Mouse (Mus musculus): ENCODE results near the gene Fxyd4. TPM values are rescaled to one million over a fixed set of nuclear protein-coding genes. Genes with fewer than 3 reads are reported as not detected.

Fxyd4 gene
- total and polyA plus RNA-seq, 2 experiments = 0.18 TPM; not detected in 1

DNA sequence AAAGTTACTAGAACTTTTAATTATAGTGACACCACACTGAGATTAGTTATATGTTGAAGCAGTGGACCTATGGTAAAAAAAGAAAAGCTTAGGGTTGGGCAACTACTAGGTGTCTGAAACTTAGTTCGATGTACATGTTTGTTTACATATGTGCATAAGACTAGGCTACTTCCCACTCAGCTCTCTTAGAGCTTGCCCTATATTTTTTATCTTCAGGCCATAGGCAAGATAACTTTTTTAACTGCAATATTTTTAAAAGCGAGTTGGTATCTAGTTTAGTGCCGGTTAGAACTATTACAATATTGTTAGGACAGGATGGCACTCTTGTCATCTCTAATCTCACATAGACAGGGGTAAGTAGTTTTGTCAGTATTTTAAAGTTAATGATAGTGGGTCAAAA lies 15.5 kb downstream of the Fxyd4 start:
- Histone ChIP-seq H3K36me3 (ENCODE audit: control insufficient read depth, insufficient read depth, low read length) (peaks cover 50% of the 10 kb centered on the region), H3K27ac (replicated peaks; ENCODE audit: insufficient read depth, low read depth, low read length) (no peak overlapping the region), H3K4me1 (ENCODE audit: control insufficient read depth, insufficient read depth, low read length) (peaks cover 10% of the 10 kb centered on the region), H3K9ac (ENCODE audit: low read depth, low read length) (no peak overlapping the region), H3K4me3 (ENCODE audit: insufficient read depth, low read depth, low read length) (no peak overlapping the region), H3K79me2 (ENCODE audit: control insufficient read depth, insufficient read depth, low read length) (peaks cover 14% of the 10 kb centered on the region; the same call in 1 of the 2 replicates), H3K27me3 (ENCODE audit: control insufficient read depth, insufficient read depth, low read length) (no peaks in the 10 kb centered on the region)
- DNase-seq (ENCODE audit: extremely low read depth, low read depth, low spot score) = no peak
- no peak for TF ChIP-seq POLR2A (IDR thresholded peaks at IDR 0.05; ENCODE audit: extremely low read depth, insufficient read depth, low read length)
- no peak for TF ChIP-seq CTCF (IDR thresholded peaks at IDR 0.05; ENCODE audit: low read depth, low read length)
- 63% methylated on average over 3 of the region's 3 CpGs for WGBS

DNA sequence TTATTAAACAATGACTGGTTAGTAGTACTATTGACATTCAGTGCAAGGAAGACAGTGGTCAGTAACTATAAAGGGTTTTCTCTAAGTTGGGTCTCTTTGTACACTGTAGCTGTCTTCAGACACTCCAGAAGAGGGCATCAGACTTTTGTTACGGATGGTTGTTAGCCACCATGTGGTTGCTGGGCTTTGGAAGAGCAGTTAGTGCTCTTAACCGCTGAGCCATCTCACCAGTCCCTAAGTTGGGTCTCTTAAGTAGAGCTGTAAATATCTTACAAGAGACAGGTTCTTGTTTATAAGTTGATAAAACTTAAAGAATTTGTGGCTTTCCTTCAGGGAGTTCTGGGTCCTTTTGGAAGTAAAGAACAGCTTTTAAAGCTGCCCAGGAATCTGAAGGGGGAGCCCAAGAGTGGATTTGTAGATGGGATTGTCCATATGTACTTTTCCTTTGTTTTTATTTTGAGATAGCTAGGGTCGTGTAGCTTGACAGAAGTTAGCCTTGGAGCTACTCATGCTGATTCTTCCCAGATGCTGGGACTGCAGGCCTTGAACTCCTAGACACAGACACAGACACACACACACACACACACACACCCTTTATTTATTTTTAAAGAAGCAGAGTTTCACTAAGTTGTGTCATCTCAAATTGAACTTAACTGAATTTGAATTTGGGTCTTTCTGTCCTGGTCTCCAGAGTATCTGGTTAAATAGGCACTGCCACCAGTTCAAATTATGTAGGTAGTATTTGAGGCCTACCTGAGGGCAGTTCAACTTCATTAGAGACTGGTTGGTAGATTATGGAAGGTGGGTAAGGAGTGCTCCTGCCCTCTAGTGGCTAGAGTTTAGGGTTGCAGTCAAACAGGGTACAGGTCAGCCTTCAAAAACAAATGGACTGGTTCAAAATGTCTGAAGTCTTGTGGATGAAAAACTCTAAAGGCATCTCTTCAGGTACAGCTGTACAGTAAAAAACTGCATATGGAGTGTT lies 16.5 kb downstream of the Fxyd4 start:
- Histone ChIP-seq H3K27ac (replicated peaks; ENCODE audit: insufficient read depth, low read depth, low read length) (no peak overlapping the region), H3K36me3 (ENCODE audit: control insufficient read depth, insufficient read depth, low read length) (peaks cover 40% of the 10 kb centered on the region), H3K27me3 (ENCODE audit: control insufficient read depth, insufficient read depth, low read length) (no peaks in the 10 kb centered on the region), H3K9ac (ENCODE audit: low read depth, low read length) (0 out of 2 replicates have a peak overlapping the region, but pooled peaks have one; percentile 19), H3K4me3 (ENCODE audit: insufficient read depth, low read depth, low read length) (no peak overlapping the region), H3K79me2 (ENCODE audit: control insufficient read depth, insufficient read depth, low read length) (peaks cover 14% of the 10 kb centered on the region; the same call in 1 of the 2 replicates), H3K4me1 (ENCODE audit: control insufficient read depth, insufficient read depth, low read length) (peaks cover 10% of the 10 kb centered on the region)
- 32% methylated on average over 3 of the region's 3 CpGs for WGBS
- DNase-seq (ENCODE audit: extremely low read depth, low read depth, low spot score) = peak; percentile 67
- TF ChIP-seq POLR2A (IDR thresholded peaks at IDR 0.05; ENCODE audit: extremely low read depth, insufficient read depth, low read length) (no peak), CTCF (IDR thresholded peaks at IDR 0.05; ENCODE audit: low read depth, low read length) (peak; percentile 42; the same call in 1 of the 2 replicates)

DNA sequence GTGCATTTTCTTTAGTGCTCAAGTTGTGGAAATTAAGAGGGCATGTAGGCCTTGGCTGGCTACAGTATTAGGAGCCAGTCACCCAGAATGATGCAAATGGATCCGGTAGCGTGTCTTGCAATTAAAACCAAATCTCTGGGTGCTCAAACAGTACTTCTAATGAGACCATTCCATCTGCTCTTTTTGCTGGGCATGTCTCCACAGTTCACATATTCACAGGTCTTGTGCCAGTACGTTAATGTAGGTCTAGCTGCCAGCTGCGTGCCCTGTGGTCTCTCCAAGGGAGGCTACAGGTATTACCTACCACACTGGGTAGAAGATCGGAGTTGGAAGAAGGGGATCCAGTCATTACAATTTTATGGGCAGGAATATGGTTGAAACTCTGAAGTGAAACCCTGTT lies 19.4 kb downstream of the Fxyd4 start:
- H3K79me2 ChIP-seq (ENCODE audit: control insufficient read depth, insufficient read depth, low read length) = peaks cover 21% of the 10 kb centered on the region
- TF ChIP-seq CTCF (IDR thresholded peaks at IDR 0.05; ENCODE audit: low read depth, low read length) = no peak
- no peak for TF ChIP-seq POLR2A (IDR thresholded peaks at IDR 0.05; ENCODE audit: extremely low read depth, insufficient read depth, low read length)
- H3K27me3 ChIP-seq (ENCODE audit: control insufficient read depth, insufficient read depth, low read length) = no peaks in the 10 kb centered on the region
- DNase-seq (ENCODE audit: extremely low read depth, low read depth, low spot score) = no peak
- H3K36me3 ChIP-seq (ENCODE audit: control insufficient read depth, insufficient read depth, low read length) = peaks cover 31% of the 10 kb centered on the region
- WGBS = 4% methylated on average over 5 of the region's 5 CpGs
- H3K27ac ChIP-seq (replicated peaks; ENCODE audit: insufficient read depth, low read depth, low read length) = no peak overlapping the region; the same call in 1 of the 2 replicates
- peaks cover 16% of the 10 kb centered on the region for H3K4me1 ChIP-seq (ENCODE audit: control insufficient read depth, insufficient read depth, low read length)
- peak overlapping the region; percentile 68 for H3K4me3 ChIP-seq (ENCODE audit: insufficient read depth, low read depth, low read length)
- H3K9ac ChIP-seq (ENCODE audit: low read depth, low read length) = peak overlapping the region; percentile 76

DNA sequence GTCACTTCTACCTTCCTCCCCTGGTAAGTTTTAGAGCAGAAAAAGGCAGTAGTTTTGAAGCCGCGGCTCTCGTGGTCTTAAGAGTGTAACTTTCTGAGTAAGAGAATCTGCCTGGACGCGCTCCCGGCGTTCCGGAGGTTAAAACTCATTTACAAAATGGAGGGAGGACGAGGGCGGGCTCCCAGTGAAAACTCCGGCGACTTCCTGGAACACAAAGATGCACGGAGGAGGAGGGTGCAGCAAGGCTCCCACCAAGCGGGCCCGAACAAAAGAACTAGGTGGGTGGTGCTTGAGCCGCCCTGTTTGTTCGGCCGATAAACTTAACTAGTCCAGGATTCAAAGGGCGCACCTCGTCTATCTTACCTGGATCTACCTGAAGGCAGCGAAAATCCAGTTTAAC lies 19.9 kb downstream of the Fxyd4 start:
- Histone ChIP-seq H3K79me2 (ENCODE audit: control insufficient read depth, insufficient read depth, low read length) (peaks cover 21% of the 10 kb centered on the region), H3K4me3 (ENCODE audit: insufficient read depth, low read depth, low read length) (peak overlapping the region; percentile 68), H3K27me3 (ENCODE audit: control insufficient read depth, insufficient read depth, low read length) (no peaks in the 10 kb centered on the region), H3K36me3 (ENCODE audit: control insufficient read depth, insufficient read depth, low read length) (peaks cover 28% of the 10 kb centered on the region), H3K4me1 (ENCODE audit: control insufficient read depth, insufficient read depth, low read length) (peaks cover 16% of the 10 kb centered on the region), H3K9ac (ENCODE audit: low read depth, low read length) (peak overlapping the region; percentile 76), H3K27ac (replicated peaks; ENCODE audit: insufficient read depth, low read depth, low read length) (peak overlapping the region; percentile 84)
- no peak for TF ChIP-seq CTCF (IDR thresholded peaks at IDR 0.05; ENCODE audit: low read depth, low read length)
- TF ChIP-seq POLR2A (IDR thresholded peaks at IDR 0.05; ENCODE audit: extremely low read depth, insufficient read depth, low read length) = no peak
- peak; percentile 58 for DNase-seq (ENCODE audit: extremely low read depth, low read depth, low spot score)
- under 1% methylated on average over 21 of the region's 21 CpGs for WGBS

DNA sequence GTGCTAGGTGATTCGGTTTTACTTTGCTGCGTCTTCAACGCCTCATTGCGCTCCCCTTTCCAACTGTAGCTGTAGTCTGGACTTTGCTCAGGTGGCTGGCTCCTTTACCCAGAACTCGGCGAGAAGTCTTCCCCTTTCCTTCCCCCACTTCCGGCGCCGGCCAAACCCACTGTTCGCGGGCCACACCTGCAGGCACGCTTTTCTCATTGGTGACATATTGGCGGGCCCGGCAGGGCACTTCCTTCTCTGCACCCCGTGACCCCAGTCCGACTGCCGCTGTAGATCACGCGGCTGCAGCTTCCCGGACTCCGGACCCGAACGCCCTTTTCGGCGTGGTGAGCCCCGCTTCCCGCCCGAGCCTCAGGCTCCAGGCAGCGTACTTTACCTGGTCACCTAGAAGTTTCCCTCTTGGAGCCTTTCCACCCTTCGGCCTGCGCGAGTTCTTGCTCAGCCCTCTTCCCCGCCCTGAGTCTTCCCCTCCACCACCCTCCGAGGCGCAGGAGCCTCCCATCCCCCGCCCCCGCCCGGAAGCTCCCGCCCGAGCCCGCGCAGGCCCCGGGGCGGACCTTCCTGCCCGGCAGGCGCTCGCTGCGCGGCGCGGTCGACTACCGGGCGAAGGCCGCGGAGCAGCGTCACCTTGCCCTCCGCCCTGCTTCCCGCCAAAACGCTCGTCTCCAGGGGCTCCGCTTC lies 20.6 kb downstream of the Fxyd4 start:
- peaks cover 16% of the 10 kb centered on the region for H3K4me1 ChIP-seq (ENCODE audit: control insufficient read depth, insufficient read depth, low read length)

More for the DNA sequence above, 20.6 kb downstream of the Fxyd4 start:
- Histone ChIP-seq H3K4me3 (ENCODE audit: insufficient read depth, low read depth, low read length) (peak overlapping the region; percentile 68), H3K9ac (ENCODE audit: low read depth, low read length) (peak overlapping the region; percentile 76), H3K36me3 (ENCODE audit: control insufficient read depth, insufficient read depth, low read length) (peaks cover 22% of the 10 kb centered on the region), H3K27ac (replicated peaks; ENCODE audit: insufficient read depth, low read depth, low read length) (peak overlapping the region; percentile 89), H3K27me3 (ENCODE audit: control insufficient read depth, insufficient read depth, low read length) (no peaks in the 10 kb centered on the region), H3K79me2 (ENCODE audit: control insufficient read depth, insufficient read depth, low read length) (peaks cover 21% of the 10 kb centered on the region)
- under 1% methylated on average over 62 of the region's 62 CpGs for WGBS
- TF ChIP-seq POLR2A (IDR thresholded peaks at IDR 0.05; ENCODE audit: extremely low read depth, insufficient read depth, low read length) = 0 out of 2 replicates have a peak, but pooled peaks have one; percentile 47
- no peak for TF ChIP-seq CTCF (IDR thresholded peaks at IDR 0.05; ENCODE audit: low read depth, low read length)
- peak; percentile 91 for DNase-seq (ENCODE audit: extremely low read depth, low read depth, low spot score)

All from liver, adult 2 months (tissue).